Mouse (Mus musculus): ENCODE measurements around the gene Orm1. TPM values are rescaled to one million over a fixed set of nuclear protein-coding genes. Genes with fewer than 3 reads are reported as not detected.
"Not testable (repeated sequence)": the region's sequence is repeated elsewhere in the genome, so short reads cannot be mapped to it uniquely, and the experiment has no call there.

The Orm1 gene
- polyA plus RNA-seq, 1 experiment from 2014 or later, result not detected

DNA sequence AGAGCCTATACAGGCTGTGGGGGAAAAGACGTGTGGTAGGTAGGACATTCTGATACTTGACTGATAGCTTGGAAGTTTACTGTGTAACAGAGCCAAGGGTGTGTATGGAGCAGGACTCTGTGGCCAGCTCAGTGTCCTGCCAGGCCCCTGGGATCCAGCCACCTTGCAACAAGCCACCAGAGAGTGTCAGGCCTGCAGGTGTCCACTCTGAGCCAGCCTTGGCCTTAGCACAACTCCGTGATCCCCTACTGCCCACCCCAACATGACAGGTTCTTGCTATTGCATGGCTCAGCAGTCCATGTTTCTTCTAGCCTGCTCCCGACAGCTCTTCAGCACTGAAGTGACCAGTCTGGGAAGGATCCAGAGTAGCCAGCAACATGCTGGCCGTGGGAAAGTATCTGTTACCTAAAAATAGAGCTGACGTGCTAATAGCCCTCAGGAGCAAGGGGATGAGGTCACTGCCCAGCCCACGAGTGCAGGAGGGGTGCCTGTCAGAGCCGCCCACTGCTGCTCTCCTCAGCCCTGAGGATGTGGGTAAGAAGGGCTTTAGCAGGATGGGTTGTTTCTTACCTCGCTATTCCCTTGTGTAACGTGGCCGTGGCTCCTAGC lies 34.0 kb upstream of the Orm1 start:
- no peak overlapping the region; the same call in 1 of the 2 replicates for H3K4me2 ChIP-seq
- H3K9ac ChIP-seq (ENCODE audit: low read depth, low read length), result 0 out of 2 replicates have a peak overlapping the region, but pooled peaks have one; percentile 46
- no peaks in the 10 kb centered on the region for H3K9me3 ChIP-seq (replicated peaks; ENCODE audit: control insufficient read depth, low read length)
- H3K4me3 ChIP-seq (ENCODE audit: low read depth, low read length), result no peak overlapping the region
- H3K27me3 ChIP-seq (ENCODE audit: control insufficient read depth, insufficient read depth, low read length), result no peaks in the 10 kb centered on the region; the same call in 1 of the 2 replicates
- no peaks in the 10 kb centered on the region for H3K36me3 ChIP-seq (ENCODE audit: control insufficient read depth, insufficient read depth, low read length)
- peaks cover 13% of the 10 kb centered on the region for H3K4me1 ChIP-seq (ENCODE audit: control insufficient read depth, insufficient read depth, low read length)
- H3K27ac ChIP-seq (ENCODE audit: low read depth, low read length), result peak overlapping the region; percentile 84
- ATAC-seq (replicated peaks; ENCODE audit: insufficient number of reproducible peaks, low FRiP score, low TSS enrichment), result peak; percentile 48; the same call in 1 of the 2 replicates
- 26% methylated on average over 10 of the region's 10 CpGs for WGBS (ENCODE audit: insufficient replicate concordance)

- H3K27me3 ChIP-seq (ENCODE audit: control insufficient read depth, insufficient read depth, low read length), result no peaks in the 10 kb centered on the region; the same call in 1 of the 2 replicates
- ATAC-seq (replicated peaks; ENCODE audit: insufficient number of reproducible peaks, low FRiP score, low TSS enrichment), result no peak
Observed at GRCm38 (mm10) chr4:63311426-63311825, 32.9 kb upstream of the Orm1 start.

GRCm38 (mm10) chr4:63314063-63314462 lies 30.3 kb upstream of the Orm1 start:
- WGBS (ENCODE audit: insufficient replicate concordance), result 79% methylated on average over 5 of the region's 5 CpGs
- Histone ChIP-seq H3K27ac (ENCODE audit: low read depth, low read length) (no peak overlapping the region), H3K36me3 (ENCODE audit: control insufficient read depth, insufficient read depth, low read length) (no peaks in the 10 kb centered on the region)

More at GRCm38 (mm10) chr4:63311426-63311825, 32.9 kb upstream of the Orm1 start:
- Histone ChIP-seq H3K27ac (ENCODE audit: low read depth, low read length) (no peak overlapping the region), H3K4me3 (ENCODE audit: low read depth, low read length) (no peak overlapping the region), H3K4me1 (ENCODE audit: control insufficient read depth, insufficient read depth, low read length) (peaks cover 15% of the 10 kb centered on the region), H3K36me3 (ENCODE audit: control insufficient read depth, insufficient read depth, low read length) (no peaks in the 10 kb centered on the region), H3K4me2 (no peak overlapping the region), H3K9ac (ENCODE audit: low read depth, low read length) (no peak overlapping the region), H3K9me3 (replicated peaks; ENCODE audit: control insufficient read depth, low read length) (no peaks in the 10 kb centered on the region)
- WGBS (ENCODE audit: insufficient replicate concordance), result 90% methylated on average over 7 of the region's 7 CpGs

GRCm38 (mm10) chr4:63316076-63316746 lies 28.1 kb upstream of the Orm1 start:
- Histone ChIP-seq H3K4me1 (ENCODE audit: control insufficient read depth, insufficient read depth, low read length) (0 out of 2 replicates have a peak, but pooled peaks cover 2% of the 10 kb centered on the region), H3K27ac (ENCODE audit: low read depth, low read length) (no peak overlapping the region), H3K9me3 (replicated peaks; ENCODE audit: control insufficient read depth, low read length) (no peaks in the 10 kb centered on the region), H3K4me3 (ENCODE audit: low read depth, low read length) (no peak overlapping the region), H3K9ac (ENCODE audit: low read depth, low read length) (no peak overlapping the region), H3K27me3 (ENCODE audit: control insufficient read depth, insufficient read depth, low read length) (no peaks in the 10 kb centered on the region), H3K4me2 (no peak overlapping the region), H3K36me3 (ENCODE audit: control insufficient read depth, insufficient read depth, low read length) (no peaks in the 10 kb centered on the region)
- WGBS (ENCODE audit: insufficient replicate concordance), result 63% methylated on average over 9 of the region's 9 CpGs
- ATAC-seq (replicated peaks; ENCODE audit: insufficient number of reproducible peaks, low FRiP score, low TSS enrichment), result no peak

More at GRCm38 (mm10) chr4:63314063-63314462, 30.3 kb upstream of the Orm1 start:
- Histone ChIP-seq H3K4me1 (ENCODE audit: control insufficient read depth, insufficient read depth, low read length) (peaks cover 15% of the 10 kb centered on the region), H3K4me3 (ENCODE audit: low read depth, low read length) (no peak overlapping the region), H3K9me3 (replicated peaks; ENCODE audit: control insufficient read depth, low read length) (no peaks in the 10 kb centered on the region), H3K9ac (ENCODE audit: low read depth, low read length) (no peak overlapping the region), H3K4me2 (no peak overlapping the region), H3K27me3 (ENCODE audit: control insufficient read depth, insufficient read depth, low read length) (no peaks in the 10 kb centered on the region)
- ATAC-seq (replicated peaks; ENCODE audit: insufficient number of reproducible peaks, low FRiP score, low TSS enrichment), result no peak

DNA sequence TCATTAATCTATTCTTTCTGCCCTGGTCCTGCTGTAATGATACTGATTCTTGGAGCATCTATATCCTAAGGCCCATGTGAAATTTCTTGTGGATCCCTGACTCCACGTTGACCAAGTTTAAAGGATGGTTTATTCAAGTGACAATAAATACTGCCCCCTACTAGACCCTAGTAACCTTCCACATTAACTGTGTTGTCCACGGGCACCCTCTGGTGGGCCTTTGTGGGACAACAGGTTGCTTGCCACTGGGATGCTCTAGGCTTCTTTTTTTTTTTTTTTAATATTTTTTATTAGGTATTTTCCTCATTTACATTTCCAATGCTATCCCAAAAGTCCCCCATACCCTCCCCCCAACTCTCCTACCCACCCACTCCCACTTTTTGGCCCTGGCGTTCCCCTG lies 24.8 kb upstream of the Orm1 start:
- ATAC-seq (replicated peaks; ENCODE audit: insufficient number of reproducible peaks, low FRiP score, low TSS enrichment); H3K27ac ChIP-seq (ENCODE audit: low read depth, low read length); H3K4me3 ChIP-seq (ENCODE audit: low read depth, low read length); H3K4me2 ChIP-seq; H3K9ac ChIP-seq (ENCODE audit: low read depth, low read length); H3K36me3 ChIP-seq (ENCODE audit: control insufficient read depth, insufficient read depth, low read length); H3K9me3 ChIP-seq (replicated peaks; ENCODE audit: control insufficient read depth, low read length); H3K27me3 ChIP-seq (ENCODE audit: control insufficient read depth, insufficient read depth, low read length); H3K4me1 ChIP-seq (ENCODE audit: control insufficient read depth, insufficient read depth, low read length): not testable (repeated sequence)
- WGBS (ENCODE audit: insufficient replicate concordance), result 17% methylated on average over 3 of the region's 3 CpGs

DNA sequence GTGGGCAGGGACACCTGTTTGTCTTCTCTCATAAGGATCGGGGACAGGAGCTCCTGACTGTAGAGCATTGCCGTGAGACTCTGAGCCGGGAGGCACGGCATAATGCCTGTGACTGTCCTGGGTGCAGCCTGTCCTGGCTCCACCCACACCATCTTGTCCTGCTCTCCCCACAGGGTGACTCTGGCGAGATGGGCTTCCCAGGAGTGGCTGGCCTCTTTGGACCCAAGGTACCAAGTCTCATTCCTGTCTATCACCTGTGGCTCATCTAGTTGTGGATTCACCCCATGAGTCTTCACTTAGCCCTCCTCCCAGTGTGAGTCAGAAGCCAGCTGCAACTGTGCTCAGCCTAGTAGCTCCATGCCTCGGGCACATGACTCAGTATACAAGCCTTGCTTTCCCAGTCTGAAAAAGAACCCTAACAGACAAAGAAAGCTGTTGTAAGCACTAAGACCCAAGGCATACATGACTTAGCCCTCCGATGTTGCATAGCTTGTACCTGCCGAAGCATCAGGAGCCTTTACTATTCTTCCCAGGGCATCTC lies 21.0 kb upstream of the Orm1 start:
- no peak for ATAC-seq (replicated peaks; ENCODE audit: insufficient number of reproducible peaks, low FRiP score, low TSS enrichment)
- no peaks in the 10 kb centered on the region for H3K9me3 ChIP-seq (replicated peaks; ENCODE audit: control insufficient read depth, low read length)
- no peak overlapping the region for H3K4me3 ChIP-seq (ENCODE audit: low read depth, low read length)
- WGBS (ENCODE audit: insufficient replicate concordance), result 63% methylated on average over 8 of the region's 8 CpGs
- H3K4me2 ChIP-seq, result no peak overlapping the region
- no peaks in the 10 kb centered on the region for H3K4me1 ChIP-seq (ENCODE audit: control insufficient read depth, insufficient read depth, low read length)
- H3K9ac ChIP-seq (ENCODE audit: low read depth, low read length), result no peak overlapping the region
- H3K36me3 ChIP-seq (ENCODE audit: control insufficient read depth, insufficient read depth, low read length), result no peaks in the 10 kb centered on the region; the same call in 1 of the 2 replicates
- H3K27me3 ChIP-seq (ENCODE audit: control insufficient read depth, insufficient read depth, low read length), result no peaks in the 10 kb centered on the region
- no peak overlapping the region for H3K27ac ChIP-seq (ENCODE audit: low read depth, low read length)

DNA sequence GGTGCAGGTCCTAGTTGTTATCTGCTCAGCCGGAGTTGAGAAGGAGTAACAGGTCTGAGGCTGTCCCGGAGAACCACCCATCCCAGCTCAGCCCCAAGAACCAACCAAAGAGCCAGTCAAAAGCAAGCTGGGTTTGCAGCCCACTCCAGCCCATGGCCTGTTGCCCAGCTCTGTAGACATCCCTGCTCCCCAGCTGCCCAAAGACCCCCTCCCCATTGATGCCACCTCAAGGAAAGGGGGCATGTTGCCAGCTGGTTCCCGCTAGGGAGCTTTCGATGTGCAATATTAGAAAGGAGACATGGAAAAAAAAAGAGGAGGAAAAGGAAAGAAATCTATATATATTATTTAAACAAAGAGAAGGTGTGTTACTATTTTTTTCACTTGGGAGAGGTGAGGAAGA lies 11.0 kb upstream of the Orm1 start:
- no peaks in the 10 kb centered on the region for H3K4me1 ChIP-seq (ENCODE audit: control insufficient read depth, insufficient read depth, low read length)
- no peak overlapping the region for H3K4me3 ChIP-seq (ENCODE audit: low read depth, low read length)
- no peaks in the 10 kb centered on the region for H3K27me3 ChIP-seq (ENCODE audit: control insufficient read depth, insufficient read depth, low read length)
- WGBS (ENCODE audit: insufficient replicate concordance), result 87% methylated on average over 4 of the region's 4 CpGs
- H3K4me2 ChIP-seq, result no peak overlapping the region
- no peaks in the 10 kb centered on the region for H3K9me3 ChIP-seq (replicated peaks; ENCODE audit: control insufficient read depth, low read length)
- no peak overlapping the region for H3K27ac ChIP-seq (ENCODE audit: low read depth, low read length)
- 0 out of 2 replicates have a peak, but pooled peaks cover 3% of the 10 kb centered on the region for H3K36me3 ChIP-seq (ENCODE audit: control insufficient read depth, insufficient read depth, low read length)
- no peak for ATAC-seq (replicated peaks; ENCODE audit: insufficient number of reproducible peaks, low FRiP score, low TSS enrichment)
- H3K9ac ChIP-seq (ENCODE audit: low read depth, low read length), result no peak overlapping the region

DNA sequence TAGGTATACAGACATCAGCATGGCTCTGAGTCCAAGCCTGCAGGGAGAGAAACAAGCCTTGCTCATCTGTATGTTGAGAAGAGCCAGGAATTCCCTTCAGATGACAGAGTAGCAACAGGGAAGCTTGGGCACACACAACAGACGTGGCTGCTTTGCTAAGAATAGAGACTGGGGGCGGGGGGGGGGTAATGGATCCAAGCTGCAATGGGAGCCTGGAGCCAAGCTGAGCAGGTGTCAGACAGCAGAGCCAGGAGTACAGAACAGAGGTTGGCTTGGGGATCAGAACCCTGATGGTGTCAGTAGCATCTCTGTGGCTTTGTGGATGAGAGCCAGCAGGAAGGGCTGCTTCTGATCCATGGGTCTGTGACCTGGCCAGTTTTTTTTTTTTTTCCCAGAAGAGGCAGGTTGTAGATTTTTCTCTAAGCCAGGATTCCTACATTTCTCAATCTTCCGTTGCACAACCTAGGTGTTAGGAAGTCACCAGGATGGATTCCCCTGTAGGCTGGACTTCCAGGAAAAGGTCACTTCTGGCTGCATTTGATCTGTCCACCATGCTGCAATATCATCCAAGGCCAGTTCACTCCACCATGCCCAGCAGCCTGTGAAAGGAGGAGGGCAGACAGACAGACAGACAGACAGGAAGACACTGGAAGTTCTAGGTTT lies 5.8 kb upstream of the Orm1 start:
- Histone ChIP-seq H3K4me3 (ENCODE audit: low read depth, low read length) (no peak overlapping the region), H3K4me1 (ENCODE audit: control insufficient read depth, insufficient read depth, low read length) (no peaks in the 10 kb centered on the region), H3K9ac (ENCODE audit: low read depth, low read length) (no peak overlapping the region), H3K36me3 (ENCODE audit: control insufficient read depth, insufficient read depth, low read length) (no peaks in the 10 kb centered on the region), H3K27me3 (ENCODE audit: control insufficient read depth, insufficient read depth, low read length) (no peaks in the 10 kb centered on the region), H3K4me2 (no peak overlapping the region), H3K9me3 (replicated peaks; ENCODE audit: control insufficient read depth, low read length) (no peaks in the 10 kb centered on the region), H3K27ac (ENCODE audit: low read depth, low read length) (no peak overlapping the region)
- 58% methylated on average over 3 of the region's 3 CpGs for WGBS (ENCODE audit: insufficient replicate concordance)
- no peak for ATAC-seq (replicated peaks; ENCODE audit: insufficient number of reproducible peaks, low FRiP score, low TSS enrichment)
